Mouse (Mus musculus) embryonic facial prominence, embryonic 10.5 days (tissue): ENCODE results near the gene Cmtm8. TPM values are rescaled to one million over a fixed set of nuclear protein-coding genes. Genes with fewer than 3 reads are reported as not detected.

ENCODE experiments used
- DNase-seq: peaks from one replicate; pipeline ENCODE4 v3.0.0-alpha.2; 2017; ENCODE audit warnings: low spot score
- H3K27ac ChIP-seq: fragments of 300-500 bp; sonication (generic); replicated peaks from 2 replicates; pipeline ENCODE4 v1.5.1; 2016; ENCODE audit warnings: mild to moderate bottlenecking
- H3K27me3 ChIP-seq: fragments of 300-500 bp; sonication (generic); replicated peaks from 2 replicates; pipeline ENCODE4 v1.6.1; 2016; ENCODE audit warnings: low read depth, mild to moderate bottlenecking; ENCODE audit not compliant: poor library complexity, severe bottlenecking
- H3K36me3 ChIP-seq: fragments of 300-500 bp; sonication (generic); replicated peaks from 2 replicates; pipeline ENCODE4 v1.6.1; 2016; ENCODE audit warnings: mild to moderate bottlenecking, moderate library complexity
- H3K4me1 ChIP-seq: fragments of 300-500 bp; sonication (generic); 2 replicates; pipeline ENCODE4 v1.6.1; 2016
- H3K4me3 ChIP-seq: fragments of 300-500 bp; sonication (generic); 2 replicates; pipeline ENCODE4 v1.5.1; 2016; ENCODE audit warnings: mild to moderate bottlenecking, moderate library complexity
- H3K9me3 ChIP-seq: fragments of 300-500 bp; sonication (generic); 2 replicates; pipeline ENCODE4 v1.6.1; 2016; ENCODE audit warnings: mild to moderate bottlenecking
- WGBS: fragments of 180-500 bp; shearing (Covaris S2); methylation state at CpG from one replicate; pipeline ENCODE4 v1.1.7; 2016; 5-methylcytosine and 5-hydroxymethylcytosine counted together
- polyA plus RNA-seq: library from polyadenylated mRNA; unstranded; fragments of >200 nt; fragmentation: Nextera tagmentation; extraction: Ambion mirVana; gene quantifications from 2 replicates; pipeline ENCODE4 v1.2.1, GENCODE M21; 2016

The Cmtm8 gene
- polyA plus RNA-seq, 1 experiment from 2014 or later: 21.3 TPM

DNA sequence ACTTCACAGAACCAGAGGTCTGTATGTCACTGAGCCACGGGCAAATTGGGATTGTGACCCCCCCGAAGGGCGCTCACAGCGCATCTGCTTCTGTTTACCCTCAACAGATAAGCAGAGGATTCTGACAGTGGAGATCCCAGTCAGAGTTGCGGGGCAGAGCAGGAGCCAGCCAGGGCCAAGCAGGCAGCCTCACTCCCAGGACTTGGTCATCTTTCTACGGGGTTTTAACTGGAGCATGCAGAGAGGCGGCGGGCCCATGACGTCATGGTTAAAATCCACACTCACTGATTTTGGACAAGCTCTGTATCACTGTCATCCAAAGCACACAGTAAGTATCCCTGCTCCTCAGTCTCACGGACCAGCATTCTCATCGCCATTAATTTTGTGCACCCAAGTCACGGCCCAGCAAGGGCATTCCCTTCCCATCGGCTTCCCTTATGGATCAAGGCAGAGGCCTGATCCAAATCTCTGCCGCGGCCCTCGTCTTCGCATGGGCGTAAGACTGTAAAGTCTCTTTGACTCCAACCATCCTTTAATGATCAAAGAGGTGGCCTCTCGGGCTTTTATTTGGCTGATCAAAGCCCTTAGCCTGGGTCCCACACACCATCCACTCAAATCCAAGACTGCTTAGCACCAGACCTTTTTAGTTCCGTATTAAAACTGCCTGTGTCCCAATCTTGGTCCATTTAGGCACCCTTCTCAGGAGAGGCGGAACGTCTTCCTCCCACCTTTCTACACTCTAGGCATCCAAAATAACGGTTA, 63.8 kb downstream of the Cmtm8 start:
- Histone ChIP-seq H3K36me3 (peaks cover 11% of the 10 kb centered on the region), H3K27ac (peak overlapping the region; percentile 92), H3K4me3 (peak overlapping the region; percentile 77), H3K27me3 (no peaks in the 10 kb centered on the region), H3K9me3 (no peaks in the 10 kb centered on the region), H3K4me1 (peaks cover 45% of the 10 kb centered on the region)
- DNase-seq: peak; percentile 43
- WGBS: 36% methylated on average over 23 of the region's 23 CpGs

DNA sequence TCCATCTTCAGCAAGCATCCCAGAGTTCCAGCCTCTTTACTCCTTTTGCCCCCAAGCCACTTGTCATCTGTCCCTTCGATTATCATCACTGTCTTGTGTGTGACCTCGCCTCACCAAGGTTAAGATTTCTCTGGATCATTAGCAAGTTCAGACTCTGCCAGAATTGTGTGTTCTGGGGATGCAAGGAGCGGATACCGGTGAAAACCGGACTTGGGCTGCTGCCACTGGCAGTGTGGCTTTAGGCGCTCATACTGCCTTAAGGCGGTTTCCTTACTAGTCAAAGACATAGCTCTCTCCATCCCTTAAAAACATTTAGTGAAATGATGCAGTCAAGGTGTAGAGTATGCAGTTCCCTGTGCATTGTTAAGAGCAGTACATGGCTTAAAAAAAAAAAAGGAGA, 65.1 kb downstream of the Cmtm8 start:
- Histone ChIP-seq H3K9me3 (no peaks in the 10 kb centered on the region), H3K27ac (no peak overlapping the region), H3K4me1 (peaks cover 51% of the 10 kb centered on the region), H3K36me3 (peaks cover 18% of the 10 kb centered on the region), H3K27me3 (no peaks in the 10 kb centered on the region), H3K4me3 (no peak overlapping the region)
- no peak for DNase-seq
- WGBS: 87% methylated on average over 7 of the region's 7 CpGs

DNA sequence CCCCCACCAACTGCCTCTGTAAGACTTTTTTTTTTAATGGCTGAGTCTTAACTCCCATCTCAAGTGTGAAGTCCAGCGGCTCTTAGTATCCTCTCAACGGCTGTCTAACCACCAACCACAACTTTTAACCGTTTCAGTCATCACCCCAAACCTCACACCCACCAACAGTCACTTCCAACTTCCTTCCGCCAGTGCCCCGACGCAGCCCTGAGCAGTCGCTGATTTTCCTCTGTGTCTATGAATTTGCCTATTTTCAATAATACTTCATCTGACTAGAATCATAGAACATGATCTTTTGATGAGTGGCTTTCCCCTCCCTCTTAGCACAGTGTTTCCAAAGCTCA, 65.9 kb downstream of the Cmtm8 start:
- H3K4me1 ChIP-seq: peaks cover 55% of the 10 kb centered on the region
- WGBS: 88% methylated on average over 7 of the region's 7 CpGs
- no peaks in the 10 kb centered on the region for H3K9me3 ChIP-seq
- H3K27me3 ChIP-seq: no peaks in the 10 kb centered on the region
- H3K36me3 ChIP-seq: peaks cover 20% of the 10 kb centered on the region
- DNase-seq: no peak
- H3K27ac ChIP-seq: no peak overlapping the region
- no peak overlapping the region for H3K4me3 ChIP-seq

GRCm38 (mm10) chr9:114777178-114778046, 66.5 kb downstream of the Cmtm8 start:
- no peak for DNase-seq
- Histone ChIP-seq H3K4me1 (peaks cover 55% of the 10 kb centered on the region), H3K4me3 (no peak overlapping the region), H3K27me3 (no peaks in the 10 kb centered on the region), H3K36me3 (peaks cover 26% of the 10 kb centered on the region), H3K27ac (no peak overlapping the region), H3K9me3 (no peaks in the 10 kb centered on the region)
- WGBS: 87% methylated on average over 6 of the region's 6 CpGs

GRCm38 (mm10) chr9:114776361-114776760, 67.6 kb downstream of the Cmtm8 start:
- H3K27me3 ChIP-seq: no peaks in the 10 kb centered on the region
- no peak for DNase-seq
- peaks cover 47% of the 10 kb centered on the region for H3K4me1 ChIP-seq
- H3K9me3 ChIP-seq: no peaks in the 10 kb centered on the region
- 88% methylated on average over 3 of the region's 3 CpGs for WGBS
- no peak overlapping the region for H3K27ac ChIP-seq
- peaks cover 36% of the 10 kb centered on the region for H3K36me3 ChIP-seq
- H3K4me3 ChIP-seq: no peak overlapping the region

DNA sequence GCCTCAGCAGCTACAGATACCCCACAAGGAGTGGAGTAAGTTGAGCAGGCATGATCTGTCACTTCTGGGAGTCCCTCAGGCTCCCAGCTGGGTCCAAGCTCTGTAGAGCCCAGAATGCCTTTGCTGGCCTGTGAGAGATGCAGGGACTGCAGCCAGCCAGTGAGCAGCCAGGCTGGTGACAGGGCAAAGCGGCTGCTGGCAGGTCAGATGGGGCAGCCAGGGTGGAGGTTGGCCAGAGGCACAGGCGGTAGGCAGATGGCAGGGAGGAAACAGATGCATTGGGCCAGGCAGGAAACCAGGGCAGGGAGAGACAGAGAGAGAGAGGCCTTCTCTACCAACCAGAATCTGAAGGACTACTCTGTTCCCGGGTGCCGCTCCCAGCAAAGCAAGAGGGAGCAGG, 68.7 kb downstream of the Cmtm8 start:
- H3K9me3 ChIP-seq: no peaks in the 10 kb centered on the region
- WGBS: 71% methylated on average over 4 of the region's 4 CpGs

DNA sequence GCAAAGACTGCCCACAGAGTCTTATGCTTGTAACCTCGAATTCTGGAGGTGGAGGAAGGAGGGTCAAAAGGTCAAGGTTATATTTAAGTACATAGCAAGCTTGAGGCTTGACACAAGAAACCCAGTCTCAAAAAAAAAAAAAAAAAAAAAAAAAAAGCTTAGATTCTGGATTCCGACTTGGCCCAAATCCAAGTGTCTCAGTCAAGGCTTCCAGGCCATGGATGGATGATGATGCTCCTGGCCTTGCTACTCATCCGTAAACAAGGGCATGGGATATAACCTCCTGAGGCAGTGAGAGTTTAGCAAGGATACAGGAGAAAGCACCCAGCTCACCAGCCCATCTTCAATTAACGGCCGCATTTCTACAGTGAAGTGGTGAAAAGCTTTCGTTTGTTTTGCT, 69.3 kb downstream of the Cmtm8 start:
- H3K36me3 ChIP-seq: peaks cover 47% of the 10 kb centered on the region
- no peak for DNase-seq
- H3K9me3 ChIP-seq: no peaks in the 10 kb centered on the region
- peaks cover 30% of the 10 kb centered on the region for H3K4me1 ChIP-seq
- H3K27me3 ChIP-seq: no peaks in the 10 kb centered on the region
- no peak overlapping the region for H3K27ac ChIP-seq
- 77% methylated on average over 6 of the region's 6 CpGs for WGBS
- H3K4me3 ChIP-seq: no peak overlapping the region

More for the DNA sequence above, 68.7 kb downstream of the Cmtm8 start:
- Histone ChIP-seq H3K4me1 (peaks cover 36% of the 10 kb centered on the region), H3K4me3 (no peak overlapping the region), H3K27ac (peak overlapping the region; percentile 66), H3K36me3 (peaks cover 45% of the 10 kb centered on the region), H3K27me3 (no peaks in the 10 kb centered on the region)
- no peak for DNase-seq

DNA sequence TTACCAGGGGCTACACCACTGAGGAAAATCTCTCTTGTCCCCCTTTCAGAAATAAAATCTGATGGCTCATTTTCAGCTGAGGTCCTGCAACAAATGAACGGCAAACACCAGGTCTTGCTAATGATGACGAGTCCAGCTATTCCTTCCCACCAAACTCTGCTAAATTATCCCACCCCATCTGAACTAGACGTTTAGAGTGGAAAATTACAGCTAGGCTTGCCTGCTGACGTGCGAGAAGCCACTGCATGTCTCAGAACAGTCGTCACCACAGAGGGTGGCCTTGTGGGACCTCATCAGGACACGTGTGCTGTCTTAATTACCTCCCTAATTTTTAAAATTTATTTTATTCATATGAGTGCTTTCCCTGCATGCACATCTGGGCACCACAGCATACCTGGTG, 72.4 kb downstream of the Cmtm8 start:
- Histone ChIP-seq H3K4me1 (peaks cover 51% of the 10 kb centered on the region), H3K27me3 (no peaks in the 10 kb centered on the region), H3K27ac (no peak overlapping the region), H3K36me3 (peaks cover 43% of the 10 kb centered on the region), H3K9me3 (no peaks in the 10 kb centered on the region), H3K4me3 (no peak overlapping the region)
- DNase-seq: no peak
- WGBS: 89% methylated on average over 7 of the region's 7 CpGs

GRCm38 (mm10) chr9:114770224-114770623, 73.7 kb downstream of the Cmtm8 start:
- Histone ChIP-seq H3K36me3 (peaks cover 54% of the 10 kb centered on the region), H3K27ac (no peak overlapping the region), H3K4me1 (peaks cover 40% of the 10 kb centered on the region), H3K27me3 (no peaks in the 10 kb centered on the region), H3K9me3 (no peaks in the 10 kb centered on the region), H3K4me3 (no peak overlapping the region)
- no peak for DNase-seq
- WGBS: 79% methylated on average over 4 of the region's 4 CpGs

GRCm38 (mm10) chr9:114768066-114768465, 75.9 kb downstream of the Cmtm8 start:
- H3K4me1 ChIP-seq: peaks cover 25% of the 10 kb centered on the region
- 39% methylated on average over 10 of the region's 10 CpGs for WGBS
- no peaks in the 10 kb centered on the region for H3K9me3 ChIP-seq
- no peaks in the 10 kb centered on the region for H3K27me3 ChIP-seq
- H3K36me3 ChIP-seq: peaks cover 54% of the 10 kb centered on the region
- H3K4me3 ChIP-seq: 0 out of 2 replicates have a peak overlapping the region, but pooled peaks have one; percentile 1
- H3K27ac ChIP-seq: peak overlapping the region; percentile 82
- DNase-seq: peak; percentile 43

DNA sequence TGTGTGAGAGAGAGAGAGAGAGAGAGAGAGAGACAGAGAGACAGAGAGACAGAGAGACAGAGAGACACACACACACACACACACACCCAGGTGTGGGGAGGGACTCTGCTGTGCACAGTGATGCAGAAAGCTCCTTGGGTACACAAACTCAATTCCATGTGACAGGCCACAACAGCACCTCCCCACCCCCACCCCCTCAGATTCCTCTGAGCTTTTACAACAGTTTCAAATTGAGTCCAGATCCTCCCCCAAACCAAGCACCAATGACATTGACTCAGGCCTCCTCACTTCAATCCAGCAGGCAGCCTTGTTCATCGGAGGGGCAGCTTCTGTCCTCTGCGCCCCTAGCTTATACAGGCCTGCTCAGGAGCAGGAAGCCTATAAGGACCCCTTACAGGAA, 76.4 kb downstream of the Cmtm8 start:
- Histone ChIP-seq H3K4me1 (peaks cover 25% of the 10 kb centered on the region), H3K4me3 (0 out of 2 replicates have a peak overlapping the region, but pooled peaks have one; percentile 1), H3K36me3 (peaks cover 54% of the 10 kb centered on the region), H3K27me3 (no peaks in the 10 kb centered on the region), H3K27ac (peak overlapping the region; percentile 82), H3K9me3 (no peaks in the 10 kb centered on the region)
- WGBS: 52% methylated on average over 2 of the region's 2 CpGs
- peak; percentile 60 for DNase-seq

DNA sequence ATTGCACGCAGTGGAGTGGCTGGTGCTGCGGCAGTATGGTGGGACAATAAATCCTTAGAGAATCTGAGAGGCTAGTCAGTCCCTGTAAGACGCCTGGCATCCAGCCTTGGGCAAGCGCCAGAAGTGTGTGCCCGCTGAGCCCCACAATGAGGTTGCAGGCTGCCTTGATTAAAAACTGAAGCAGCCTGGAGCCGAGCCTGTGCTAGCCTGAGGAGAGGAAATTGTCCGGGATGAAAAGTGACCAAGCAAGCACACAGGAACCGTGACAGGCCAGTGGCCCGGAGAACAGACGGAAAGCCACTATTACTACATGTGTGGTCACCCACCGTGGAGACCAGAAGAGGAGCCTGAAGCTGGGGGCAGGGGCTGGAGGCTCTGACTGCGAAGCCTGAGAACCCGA, 76.9 kb downstream of the Cmtm8 start:
- Histone ChIP-seq H3K9me3 (no peaks in the 10 kb centered on the region), H3K27me3 (no peaks in the 10 kb centered on the region), H3K36me3 (peaks cover 53% of the 10 kb centered on the region), H3K4me3 (no peak overlapping the region), H3K4me1 (peaks cover 25% of the 10 kb centered on the region), H3K27ac (peak overlapping the region; percentile 82)
- DNase-seq: peak; percentile 46
- WGBS: 62% methylated on average over 13 of the region's 13 CpGs

- peaks cover 22% of the 10 kb centered on the region for H3K4me1 ChIP-seq
- H3K27ac ChIP-seq: no peak overlapping the region
- 69% methylated on average over 13 of the region's 13 CpGs for WGBS
- no peaks in the 10 kb centered on the region for H3K9me3 ChIP-seq
- DNase-seq: peak; percentile 65
- H3K36me3 ChIP-seq: peaks cover 67% of the 10 kb centered on the region
- H3K27me3 ChIP-seq: no peaks in the 10 kb centered on the region
- no peak overlapping the region for H3K4me3 ChIP-seq
These were observed 80.6 kb downstream of the Cmtm8 start for GRCm38 (mm10) chr9:114763341-114763740.
